Comparison of ENCODE assay signal across 28 mouse cellular contexts in genomic region chr19:45734191-45734590, GRCm38 (mm10). TPM values are rescaled to one million over a fixed set of nuclear protein-coding genes. Genes with fewer than 3 reads are reported as not detected.
A peak's percentile ranks its signal among the peaks of the same experiment; 100 is the strongest.
DNase-seq lines count a peak whose midpoint lies in the region; ATAC-seq and TF ChIP-seq lines count a peak whose summit lies in the region.
"Had no signal": no experiment of that assay in that cellular context is flagged by ENCODE, and none has a peak within 500 bp of the region (broad histone marks: within the 10 kb centered on the region; RNA-seq: fewer than 3 reads in every experiment).

No protein-coding gene starts in this region.

- H3K36me3 ChIP-seq in intestine, embryonic 14.5 days (ENCODE audit: control insufficient read depth, insufficient read depth, low read length), result no peaks in the 10 kb centered on the region
- H3K36me3 ChIP-seq in intestine, postnatal 0 days (ENCODE audit: control insufficient read depth, insufficient read depth), result no peaks in the 10 kb centered on the region
- H3K36me3 ChIP-seq in kidney, embryonic 16.5 days (ENCODE audit: insufficient read depth, low read length), result no peaks in the 10 kb centered on the region
- no peaks in the 10 kb centered on the region for H3K36me3 ChIP-seq in kidney, embryonic 14.5 days (ENCODE audit: control insufficient read depth, insufficient read depth, low read length)
- H3K36me3 ChIP-seq in neural tube, embryonic 11.5 days (ENCODE audit: control insufficient read depth, insufficient read depth, low read length), result no peaks in the 10 kb centered on the region
- no peaks in the 10 kb centered on the region for H3K36me3 ChIP-seq in neural tube, embryonic 15.5 days
- H3K36me3 ChIP-seq: embryonic facial prominence, embryonic 12.5 days; embryonic facial prominence, embryonic 15.5 days; forebrain, embryonic 10.5 days; forebrain, embryonic 12.5 days had no signal

- intact Hi-C loops in heart, postnatal 36 days (cut with DNase I), result no loop called here

- H3K4me1 ChIP-seq in intestine, embryonic 14.5 days (replicated peaks; ENCODE audit: control insufficient read depth, insufficient read depth, low read length), result peaks cover 5% of the 10 kb centered on the region
- 0 out of 2 replicates have a peak, but pooled peaks cover 3% of the 10 kb centered on the region for H3K4me1 ChIP-seq in intestine, postnatal 0 days (replicated peaks; ENCODE audit: control insufficient read depth, insufficient read depth, low read length)
- peaks cover 24% of the 10 kb centered on the region for H3K4me1 ChIP-seq in kidney, embryonic 16.5 days (ENCODE audit: insufficient read depth, low read length)
- peaks cover 13% of the 10 kb centered on the region for H3K4me1 ChIP-seq in kidney, embryonic 14.5 days (ENCODE audit: control insufficient read depth, insufficient read depth, low read length)
- H3K4me1 ChIP-seq in neural tube, embryonic 11.5 days (ENCODE audit: control insufficient read depth, insufficient read depth, low read length), result peaks cover 11% of the 10 kb centered on the region
- H3K4me1 ChIP-seq in neural tube, embryonic 15.5 days, result peaks cover 12% of the 10 kb centered on the region

- no peak overlapping the region for H3K4me2 ChIP-seq in intestine, embryonic 14.5 days (ENCODE audit: low read length)
- no peak overlapping the region for H3K4me2 ChIP-seq in intestine, postnatal 0 days (replicated peaks; ENCODE audit: low read depth)
- H3K4me2 ChIP-seq in kidney, embryonic 16.5 days (replicated peaks; ENCODE audit: low read depth, low read length), result no peak overlapping the region
- no peak overlapping the region for H3K4me2 ChIP-seq in kidney, embryonic 14.5 days (replicated peaks; ENCODE audit: low read depth, low read length)
- H3K4me2 ChIP-seq in neural tube, embryonic 11.5 days (ENCODE audit: low read depth), result no peak overlapping the region
- H3K4me2 ChIP-seq in neural tube, embryonic 15.5 days, result no peak overlapping the region
- H3K4me2 ChIP-seq: embryonic facial prominence, embryonic 12.5 days; embryonic facial prominence, embryonic 15.5 days; forebrain, embryonic 12.5 days had no signal

- peaks cover 52% of the 10 kb centered on the region for H3K27me3 ChIP-seq in intestine, embryonic 14.5 days (replicated peaks; ENCODE audit: control insufficient read depth, insufficient read depth, low read length)
- H3K27me3 ChIP-seq in intestine, postnatal 0 days (replicated peaks; ENCODE audit: control insufficient read depth, insufficient read depth, low read length), result peaks cover 33% of the 10 kb centered on the region
- H3K27me3 ChIP-seq in kidney, embryonic 16.5 days (ENCODE audit: insufficient read depth, low read length), result peaks cover 57% of the 10 kb centered on the region
- peaks cover 59% of the 10 kb centered on the region for H3K27me3 ChIP-seq in kidney, embryonic 14.5 days (ENCODE audit: control insufficient read depth, insufficient read depth, low read length)
- peaks cover 93% of the 10 kb centered on the region for H3K27me3 ChIP-seq in neural tube, embryonic 11.5 days (ENCODE audit: control insufficient read depth, insufficient read depth, low read length)
- H3K27me3 ChIP-seq in neural tube, embryonic 15.5 days (replicated peaks), result peaks cover 95% of the 10 kb centered on the region

- H3K9me3 ChIP-seq in intestine, embryonic 14.5 days (ENCODE audit: control insufficient read depth, low read length), result no peaks in the 10 kb centered on the region
- H3K9me3 ChIP-seq in intestine, postnatal 0 days (ENCODE audit: control insufficient read depth), result no peaks in the 10 kb centered on the region
- no peaks in the 10 kb centered on the region for H3K9me3 ChIP-seq in kidney, embryonic 16.5 days (ENCODE audit: low read length)
- no peaks in the 10 kb centered on the region for H3K9me3 ChIP-seq in kidney, embryonic 14.5 days (ENCODE audit: control insufficient read depth, low read length)
- H3K9me3 ChIP-seq in neural tube, embryonic 11.5 days (ENCODE audit: control insufficient read depth, low read length), result no peaks in the 10 kb centered on the region
- H3K9me3 ChIP-seq in neural tube, embryonic 15.5 days (replicated peaks), result no peaks in the 10 kb centered on the region
- H3K9me3 ChIP-seq: embryonic facial prominence, embryonic 12.5 days; embryonic facial prominence, embryonic 15.5 days; forebrain, embryonic 10.5 days; forebrain, embryonic 12.5 days had no signal

- no peak for TF ChIP-seq CTCF in intestine, postnatal 0 days (IDR thresholded peaks at IDR 0.05; ENCODE audit: low read depth)

- no peak overlapping the region for H3K4me3 ChIP-seq in intestine, embryonic 14.5 days (ENCODE audit: low read depth, low read length)
- H3K4me3 ChIP-seq in intestine, postnatal 0 days (ENCODE audit: low read depth, low read length), result no peak overlapping the region
- no peak overlapping the region for H3K4me3 ChIP-seq in kidney, embryonic 16.5 days (ENCODE audit: low read length)
- no peak overlapping the region for H3K4me3 ChIP-seq in kidney, embryonic 14.5 days (ENCODE audit: low read length)
- no peak overlapping the region for H3K4me3 ChIP-seq in neural tube, embryonic 11.5 days (ENCODE audit: low read depth, low read length)
- no peak overlapping the region for H3K4me3 ChIP-seq in neural tube, embryonic 15.5 days (replicated peaks)
- H3K4me3 ChIP-seq: embryonic facial prominence, embryonic 12.5 days; embryonic facial prominence, embryonic 15.5 days; erythroblast, embryonic 14.5 days; forebrain, embryonic 10.5 days; forebrain, embryonic 12.5 days had no signal

- H3K27ac ChIP-seq in intestine, embryonic 14.5 days (ENCODE audit: low read depth), result no peak overlapping the region
- no peak overlapping the region for H3K27ac ChIP-seq in intestine, postnatal 0 days (ENCODE audit: low read depth, low read length)
- H3K27ac ChIP-seq in kidney, embryonic 16.5 days (ENCODE audit: low read length), result peak overlapping the region; percentile 57
- H3K27ac ChIP-seq in kidney, embryonic 14.5 days (ENCODE audit: low read depth, low read length), result no peak overlapping the region
- H3K27ac ChIP-seq in neural tube, embryonic 11.5 days (ENCODE audit: low read depth, low read length), result no peak overlapping the region
- no peak overlapping the region for H3K27ac ChIP-seq in neural tube, embryonic 15.5 days (replicated peaks)
- H3K27ac ChIP-seq: embryonic facial prominence, embryonic 12.5 days; embryonic facial prominence, embryonic 15.5 days; forebrain, embryonic 10.5 days; forebrain, embryonic 12.5 days had no signal

- peak; percentile 83 for DNase-seq in heart, adult 11 months
- no peak for DNase-seq in heart, postnatal 36 days
- DNase-seq in intestine, embryonic 14.5 days (ENCODE audit: low spot score), result peak; percentile 55
- peak; percentile 8 for DNase-seq in neural tube, embryonic 11.5 days (ENCODE audit: low spot score)
- DNase-seq: adrenal gland, adult 2 months; adrenal gland, postnatal 10 days; adrenal gland, postnatal 25 days; cerebellum, adult 11 months; cerebellum, adult 18-20 months; cerebellum, adult 8-10 months; cerebellum, adult 9-11 months; cerebellum, postnatal 14 days; cerebellum, postnatal 36 days; embryo, embryonic 11 days had no signal

- 68% methylated on average over 5 of the region's 5 CpGs for WGBS in intestine, embryonic 14.5 days
- WGBS in intestine, postnatal 0 days, result 75% methylated on average over 5 of the region's 5 CpGs
- 69% methylated on average over 5 of the region's 5 CpGs for WGBS in kidney, embryonic 16.5 days
- 70% methylated on average over 5 of the region's 5 CpGs for WGBS in kidney, embryonic 14.5 days
- 49% methylated on average over 5 of the region's 5 CpGs for WGBS in neural tube, embryonic 11.5 days
- 30% methylated on average over 5 of the region's 5 CpGs for whole genome bisulfite sequencing in neural tube, embryonic 15.5 days

- no peak for ATAC-seq in intestine, embryonic 14.5 days (replicated peaks; ENCODE audit: low FRiP score, low TSS enrichment, low read depth)
- no peak for ATAC-seq in intestine, postnatal 0 days
- no peak for ATAC-seq in kidney, embryonic 16.5 days (ENCODE audit: low FRiP score, low TSS enrichment)
- no peak for ATAC-seq in kidney, embryonic 14.5 days (ENCODE audit: low FRiP score, low TSS enrichment)
- ATAC-seq in neural tube, embryonic 11.5 days (ENCODE audit: insufficient read depth, low FRiP score, low TSS enrichment), result no peak
- ATAC-seq in neural tube, embryonic 15.5 days (ENCODE audit: low FRiP score), result no peak
- ATAC-seq: forebrain, embryonic 14.5 days; forebrain, embryonic 16.5 days had no signal

- H3K9ac ChIP-seq in intestine, embryonic 14.5 days (ENCODE audit: low read length), result no peak overlapping the region
- no peak overlapping the region for H3K9ac ChIP-seq in intestine, postnatal 0 days (ENCODE audit: low read depth, low read length)
- no peak overlapping the region for H3K9ac ChIP-seq in kidney, embryonic 16.5 days (replicated peaks; ENCODE audit: low read length)
- H3K9ac ChIP-seq in kidney, embryonic 14.5 days (ENCODE audit: low read depth, low read length), result no peak overlapping the region
- no peak overlapping the region for H3K9ac ChIP-seq in neural tube, embryonic 11.5 days (ENCODE audit: low read length)
- H3K9ac ChIP-seq in neural tube, embryonic 15.5 days (replicated peaks), result no peak overlapping the region
- H3K9ac ChIP-seq: embryonic facial prominence, embryonic 12.5 days; embryonic facial prominence, embryonic 15.5 days; forebrain, embryonic 12.5 days had no signal

RNA-seq across cellular contexts. Expression of gene Fgf8, which starts 8.5 kb away (rescaled TPM):
- not detected for total RNA-seq in heart, postnatal 36 days (2021)
- not detected in 2 replicates for polyA plus RNA-seq in intestine, embryonic 14.5 days (2014; fragmentation: Nextera tagmentation; extraction: Ambion mirVana)
- polyA plus RNA-seq in intestine, postnatal 0 days (2015; fragmentation: Nextera tagmentation; extraction: Ambion mirVana), result not detected in 2 replicates
- 13.0 and 15.5 TPM in 2 replicates for polyA plus RNA-seq in kidney, embryonic 16.5 days (2015; fragmentation: Nextera tagmentation; extraction: Ambion mirVana)
- polyA plus RNA-seq in kidney, embryonic 14.5 days (2014; fragmentation: Nextera tagmentation; extraction: Ambion mirVana), result 25.1 and 29.3 TPM in 2 replicates
- polyA plus RNA-seq in neural tube, embryonic 11.5 days (2014; fragmentation: Nextera tagmentation; extraction: Ambion mirVana), result 0.23 and 0.72 TPM in 2 replicates
- 0.13 and 0.31 TPM in 2 replicates for polyA plus RNA-seq in neural tube, embryonic 15.5 days (2015; fragmentation: Nextera tagmentation; extraction: Ambion mirVana)
- total RNA-seq: adrenal gland, adult 2 months; adrenal gland, postnatal 10 days; adrenal gland, postnatal 25 days; common myeloid progenitor, adult 5-6 weeks; MEL had no signal
- polyA plus RNA-seq: C2C12; erythroblast, embryonic 14.5 days had no signal

RNA-seq across cellular contexts. Expression of gene Npm3, which starts 15.2 kb away (rescaled TPM):
- total RNA-seq in heart, postnatal 36 days (2021), result 10 to 100 TPM; 15.0 to 15.9 TPM
- polyA plus RNA-seq in intestine, embryonic 14.5 days (2014; fragmentation: Nextera tagmentation; extraction: Ambion mirVana), result 16.3 and 16.7 TPM in 2 replicates
- polyA plus RNA-seq in intestine, postnatal 0 days (2015; fragmentation: Nextera tagmentation; extraction: Ambion mirVana), result 8.5 and 9.0 TPM in 2 replicates
- 16.3 and 18.1 TPM in 2 replicates for polyA plus RNA-seq in kidney, embryonic 16.5 days (2015; fragmentation: Nextera tagmentation; extraction: Ambion mirVana)
- polyA plus RNA-seq in kidney, embryonic 14.5 days (2014; fragmentation: Nextera tagmentation; extraction: Ambion mirVana), result 21.4 and 111 TPM in 2 replicates
- polyA plus RNA-seq in neural tube, embryonic 11.5 days (2014; fragmentation: Nextera tagmentation; extraction: Ambion mirVana), result 10.1 and 10.5 TPM in 2 replicates
- 7.1 and 9.1 TPM in 2 replicates for polyA plus RNA-seq in neural tube, embryonic 15.5 days (2015; fragmentation: Nextera tagmentation; extraction: Ambion mirVana)

RNA-seq across cellular contexts. Expression of gene Mgea5, which starts 49.4 kb away (rescaled TPM):
- total RNA-seq in heart, postnatal 36 days (2021), result 10 to 100 TPM; 74.5 to 76.1 TPM
- 55.0 and 58.9 TPM in 2 replicates for polyA plus RNA-seq in intestine, embryonic 14.5 days (2014; fragmentation: Nextera tagmentation; extraction: Ambion mirVana)
- 18.2 and 19.3 TPM in 2 replicates for polyA plus RNA-seq in intestine, postnatal 0 days (2015; fragmentation: Nextera tagmentation; extraction: Ambion mirVana)
- 42.9 and 52.3 TPM in 2 replicates for polyA plus RNA-seq in kidney, embryonic 16.5 days (2015; fragmentation: Nextera tagmentation; extraction: Ambion mirVana)
- 46.3 and 67.8 TPM in 2 replicates for polyA plus RNA-seq in kidney, embryonic 14.5 days (2014; fragmentation: Nextera tagmentation; extraction: Ambion mirVana)
- 65.8 and 69.7 TPM in 2 replicates for polyA plus RNA-seq in neural tube, embryonic 11.5 days (2014; fragmentation: Nextera tagmentation; extraction: Ambion mirVana)
- polyA plus RNA-seq in neural tube, embryonic 15.5 days (2015; fragmentation: Nextera tagmentation; extraction: Ambion mirVana), result 64.6 and 71.2 TPM in 2 replicates

Comparison
In these comparisons a context has a peak if more than half of its experiments do, and no peak if none do; other contexts are left out.
1. DNase-seq: peak in heart, adult 11 months (single experiment), intestine, embryonic 14.5 days (single experiment) and neural tube, embryonic 11.5 days (single experiment); none in heart, postnatal 36 days (0 of 2).